Mouse (Mus musculus) spleen, adult 12 weeks (tissue): ENCODE data around the gene Ppp1r12a.
"Not testable (repeated sequence)": the region's sequence is repeated elsewhere in the genome, so short reads cannot be mapped to it uniquely, and the experiment has no call there.

Experiments used
- DNase-seq: peaks from one replicate; pipeline ENCODE4 v3.0.0; 2022; ENCODE audit warnings: low spot score

The Ppp1r12a gene

DNA sequence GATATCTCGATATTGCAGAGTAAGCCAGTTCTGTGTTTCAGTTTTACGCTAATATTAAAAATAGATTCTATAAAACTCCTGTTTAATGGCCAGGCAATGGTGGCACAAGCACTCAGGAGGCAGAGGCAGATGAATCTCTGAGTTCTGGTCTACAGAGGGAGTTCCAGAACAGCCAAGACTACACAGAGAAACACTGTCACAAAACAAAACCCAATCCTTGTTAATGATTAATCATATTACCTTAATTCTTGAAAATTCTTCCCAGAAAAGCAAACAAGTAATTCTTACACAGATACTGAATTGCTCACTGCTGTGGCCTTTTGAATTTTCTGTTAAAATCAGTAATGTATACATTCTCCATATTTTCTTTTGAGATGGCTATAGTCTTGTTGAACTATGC, 37.0 kb downstream of the Ppp1r12a start:
- DNase-seq: no peak

DNA sequence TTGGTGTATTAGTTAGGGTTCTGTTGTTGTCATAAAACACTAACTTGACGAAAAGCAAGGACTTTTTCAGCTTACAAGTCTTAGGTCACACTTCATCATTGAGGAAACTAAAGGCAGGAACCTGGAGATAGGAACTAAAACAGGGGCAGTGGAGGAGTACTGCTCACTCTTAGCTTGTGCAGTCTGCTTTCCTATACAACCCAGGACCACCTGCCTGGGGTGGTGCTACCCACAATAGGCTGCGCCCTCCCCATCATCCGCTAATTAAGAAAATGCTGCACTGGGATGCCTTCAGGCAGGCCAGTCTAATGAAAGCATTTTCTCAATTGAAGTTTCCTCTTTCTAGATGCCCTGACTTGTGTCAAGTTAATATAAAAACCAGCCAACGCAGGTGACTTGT, 40.1 kb downstream of the Ppp1r12a start:
- no peak for DNase-seq

DNA sequence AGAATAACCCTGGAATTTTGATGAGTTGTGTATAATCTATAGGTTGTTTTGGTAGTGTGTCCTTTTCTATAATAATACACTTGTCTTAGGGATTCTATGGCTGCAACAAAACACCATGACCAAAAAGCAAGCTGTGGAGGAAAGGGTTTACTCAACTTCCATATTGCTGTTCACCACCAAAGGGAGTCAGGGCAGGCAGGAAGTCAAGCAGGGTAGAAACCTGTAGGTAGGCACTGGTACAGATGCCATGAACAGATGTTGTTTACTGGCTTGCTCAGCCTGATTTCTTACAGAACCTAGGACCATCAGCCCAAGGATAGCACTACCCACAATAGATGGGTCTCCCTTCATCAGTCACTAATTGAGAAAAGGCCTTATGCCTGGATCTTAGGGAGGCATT, 41.4 kb downstream of the Ppp1r12a start:
- DNase-seq: no peak

DNA sequence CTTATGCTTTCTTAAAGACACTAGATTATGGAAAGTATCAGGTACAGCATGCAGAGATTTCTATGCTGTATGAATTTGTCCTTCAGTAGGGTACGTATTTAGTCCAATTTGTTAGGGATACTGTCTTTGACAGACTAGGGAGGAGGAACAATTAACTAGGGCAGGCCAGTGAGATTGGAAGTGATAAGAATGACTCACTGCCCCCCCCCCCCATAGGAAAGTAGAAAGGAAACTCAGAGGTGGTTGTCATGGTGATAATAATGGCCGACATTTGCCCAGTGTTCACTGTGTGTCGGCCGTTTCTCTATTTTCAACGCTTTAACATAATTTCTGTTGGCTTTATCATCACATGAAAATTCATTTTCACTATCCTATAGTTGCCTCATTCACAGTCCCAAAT, 47.4 kb downstream of the Ppp1r12a start:
- DNase-seq: no peak

DNA sequence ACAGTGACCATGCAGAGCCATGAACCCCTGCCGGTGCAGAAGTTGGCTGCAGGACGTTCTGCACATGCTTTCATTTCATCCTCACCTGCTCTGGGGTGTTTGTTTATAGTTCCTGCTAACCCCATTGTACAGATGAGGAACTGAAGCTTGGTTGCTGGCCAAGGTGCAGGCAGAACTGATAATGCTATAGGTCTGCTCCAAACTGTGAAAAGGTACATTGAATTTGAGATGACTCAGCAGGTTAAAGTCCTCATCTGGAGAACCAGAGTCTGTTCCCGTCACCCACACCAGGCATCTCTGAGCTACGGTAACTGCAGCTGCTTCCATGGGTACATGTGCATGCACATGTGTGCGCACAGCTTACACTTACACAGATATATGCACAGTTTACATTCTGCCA, 62.4 kb downstream of the Ppp1r12a start:
- no peak for DNase-seq

DNA sequence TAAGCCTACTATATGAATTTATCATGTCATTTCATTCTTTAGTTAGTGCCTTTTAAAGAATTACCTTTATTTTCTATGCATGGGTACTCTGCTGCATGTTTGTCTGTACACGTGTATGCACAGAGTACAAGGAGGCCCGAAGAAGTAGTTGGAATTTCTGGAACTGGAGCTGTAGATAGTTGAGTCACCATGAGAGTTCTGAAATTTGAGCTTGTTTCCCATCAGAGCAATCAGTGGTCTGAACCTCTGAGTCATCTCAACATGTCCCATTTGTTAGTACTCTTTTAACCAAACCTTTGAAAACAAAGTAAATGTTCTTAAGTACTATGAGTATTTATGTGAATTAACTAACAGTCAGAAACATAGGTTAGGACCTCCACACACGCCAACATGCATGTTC, 75.1 kb downstream of the Ppp1r12a start:
- DNase-seq: no peak

DNA sequence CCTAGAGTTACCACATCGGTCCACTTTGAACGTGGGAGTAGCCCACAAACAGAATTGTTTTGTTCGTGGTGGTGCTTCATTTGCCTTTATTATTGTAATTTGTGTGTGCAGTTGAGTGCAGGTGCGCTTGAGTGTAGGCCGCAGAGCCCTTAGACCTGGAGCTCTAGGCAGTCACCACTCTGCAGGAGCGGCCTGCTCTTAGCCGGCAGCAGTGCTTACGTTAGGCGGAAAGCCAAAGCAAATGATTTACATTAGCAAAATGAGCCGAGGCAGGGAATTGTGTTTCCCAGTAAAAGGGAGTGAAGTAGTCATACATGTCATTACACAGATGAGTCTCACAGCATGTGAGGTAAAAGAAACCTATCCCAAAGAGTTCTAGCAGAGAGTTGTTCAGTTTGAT, 77.1 kb downstream of the Ppp1r12a start:
- DNase-seq: no peak

DNA sequence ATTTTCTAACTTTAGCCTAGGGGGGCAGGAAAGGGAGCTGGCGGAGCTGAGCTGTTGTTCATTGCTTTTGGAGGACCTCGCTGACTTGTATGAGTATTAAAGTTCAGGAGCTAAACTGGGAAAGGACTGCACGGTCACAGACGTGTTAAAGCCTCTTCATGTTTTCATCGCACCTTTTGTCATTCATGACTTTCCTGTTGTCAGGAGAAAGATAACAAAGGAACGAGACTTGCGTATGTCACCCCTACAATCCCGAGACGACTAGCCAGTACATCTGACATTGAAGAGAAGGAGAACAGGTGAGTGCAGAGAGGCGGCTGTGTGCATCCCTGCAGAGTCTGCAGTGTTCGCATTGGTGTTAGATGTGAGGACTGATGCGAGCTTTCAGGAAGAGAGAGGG, 88.7 kb downstream of the Ppp1r12a start:
- no peak for DNase-seq

DNA sequence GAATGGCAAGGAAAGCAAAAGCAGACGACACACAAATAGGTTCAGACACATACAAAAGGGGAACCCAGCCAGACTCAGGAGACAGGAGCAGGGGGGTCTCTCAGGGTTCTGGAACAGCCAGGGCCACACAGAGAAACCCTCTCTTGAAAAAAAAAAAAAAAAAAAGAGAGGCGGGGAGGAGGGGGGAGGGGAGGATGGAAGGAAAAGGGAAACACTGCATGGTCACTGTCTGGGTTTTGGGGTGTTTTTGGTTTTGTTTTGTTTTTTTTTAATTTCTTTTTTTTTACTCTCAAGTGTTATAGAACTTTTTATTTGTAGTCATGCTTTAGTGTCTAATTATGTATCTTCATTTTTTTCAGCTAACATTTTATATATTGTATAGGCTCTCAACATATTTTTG, 89.2 kb downstream of the Ppp1r12a start:
- no peak for DNase-seq

DNA sequence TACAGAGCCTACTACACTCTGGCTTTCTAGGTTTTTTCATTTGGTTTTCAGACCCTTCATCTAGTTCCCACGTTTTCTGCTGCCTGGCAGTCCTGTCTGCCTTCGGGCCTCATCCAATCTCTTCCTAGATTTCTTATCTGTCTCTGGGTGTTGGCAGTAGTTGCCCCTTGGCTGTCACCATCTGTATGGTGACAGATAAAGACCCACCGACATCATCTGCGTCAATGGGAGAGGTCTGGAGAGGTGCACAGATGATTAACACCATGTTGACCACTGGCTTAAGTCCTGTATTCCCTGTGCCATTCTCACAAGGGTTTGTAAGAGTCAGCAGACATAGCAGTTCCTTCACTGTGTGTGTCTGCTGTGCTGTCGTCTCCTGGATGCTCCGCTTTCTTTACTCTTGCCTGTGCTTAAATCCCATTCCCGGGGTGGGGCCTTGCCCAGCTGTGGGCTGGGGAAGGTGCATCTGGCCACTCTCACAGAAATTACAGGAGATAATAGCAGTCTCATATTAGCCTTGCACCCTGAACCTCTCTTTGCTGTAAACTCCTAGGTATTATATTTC, 93.9 kb downstream of the Ppp1r12a start:
- no peak for DNase-seq

DNA sequence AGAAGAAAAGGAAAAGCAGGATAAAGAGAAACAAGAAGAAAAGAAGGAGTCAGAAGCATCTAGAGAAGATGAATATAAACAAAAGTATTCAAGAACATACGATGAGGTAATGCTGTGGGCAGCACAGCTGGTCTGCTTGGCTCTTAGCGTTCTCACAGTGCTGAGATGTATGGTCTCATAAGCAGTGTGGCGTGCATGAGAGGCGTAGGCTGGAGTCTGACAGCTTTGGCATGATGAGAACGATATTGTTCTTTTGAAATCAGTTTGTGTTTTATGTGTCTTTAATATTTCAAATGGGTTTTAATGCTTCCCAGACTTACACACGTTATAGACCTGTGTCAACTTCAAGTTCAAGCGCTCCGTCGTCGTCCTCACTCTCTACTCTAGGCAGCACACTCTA, 98.9 kb downstream of the Ppp1r12a start:
- DNase-seq: no peak

DNA sequence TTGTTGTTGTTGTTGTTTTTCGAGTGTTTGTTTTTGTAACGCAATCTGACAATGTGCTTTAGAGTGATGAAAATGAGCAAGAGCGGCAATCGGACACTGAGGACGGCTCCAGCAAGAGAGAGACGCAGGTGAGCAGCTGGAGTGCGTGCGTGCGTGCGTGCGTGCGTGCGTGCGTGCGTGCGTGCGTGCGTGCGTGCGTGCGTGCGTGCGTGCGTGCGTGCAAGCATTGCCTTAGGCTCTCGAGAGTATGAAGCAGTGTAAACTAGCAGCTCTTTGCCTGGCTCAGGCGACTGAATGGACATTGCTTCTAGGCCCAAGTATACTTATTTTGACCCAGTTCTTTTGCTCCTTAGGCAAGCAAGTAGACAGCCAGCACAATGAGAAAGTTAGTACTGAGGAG, 102.6 kb downstream of the Ppp1r12a start:
- DNase-seq: no peak

DNA sequence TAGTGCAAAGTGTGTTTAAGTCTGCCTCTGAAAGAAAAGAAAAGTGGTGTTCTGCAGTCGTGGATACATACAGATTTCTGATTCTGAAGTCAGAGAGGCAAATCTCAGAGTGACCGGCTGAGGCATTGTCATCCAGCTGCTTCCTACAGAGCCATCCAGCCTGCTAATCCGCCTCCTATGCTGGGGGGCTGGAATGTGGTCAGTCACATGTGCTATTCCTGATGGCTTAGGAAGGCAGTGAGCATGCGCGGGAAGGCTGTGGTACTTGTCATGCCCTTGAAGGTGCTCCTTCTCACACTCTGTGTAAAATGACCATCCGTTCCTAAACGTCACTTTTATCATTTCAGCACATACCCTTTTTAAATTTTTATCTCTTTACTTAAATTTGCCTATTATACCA, 109.2 kb downstream of the Ppp1r12a start:
- DNase-seq: no peak

DNA sequence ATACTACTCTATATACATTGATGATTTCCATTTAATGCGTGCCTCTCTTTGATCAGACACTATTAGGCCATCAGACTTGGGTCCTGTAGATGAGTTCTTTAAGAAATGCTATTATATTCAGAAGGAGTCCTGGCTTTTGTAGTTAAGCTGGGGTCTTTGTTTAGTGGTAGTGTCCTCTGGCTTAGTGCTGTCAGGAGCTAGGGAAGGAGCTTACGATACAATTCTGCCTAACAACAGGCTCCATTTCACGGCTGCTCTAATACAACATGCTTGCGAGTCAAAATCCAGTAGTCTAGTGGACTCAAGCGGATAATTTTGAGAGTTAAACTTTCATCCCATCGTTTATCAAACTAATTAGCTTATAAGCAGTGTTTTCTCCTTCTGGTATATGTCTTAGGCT, 114.7 kb downstream of the Ppp1r12a start:
- DNase-seq: no peak

DNA sequence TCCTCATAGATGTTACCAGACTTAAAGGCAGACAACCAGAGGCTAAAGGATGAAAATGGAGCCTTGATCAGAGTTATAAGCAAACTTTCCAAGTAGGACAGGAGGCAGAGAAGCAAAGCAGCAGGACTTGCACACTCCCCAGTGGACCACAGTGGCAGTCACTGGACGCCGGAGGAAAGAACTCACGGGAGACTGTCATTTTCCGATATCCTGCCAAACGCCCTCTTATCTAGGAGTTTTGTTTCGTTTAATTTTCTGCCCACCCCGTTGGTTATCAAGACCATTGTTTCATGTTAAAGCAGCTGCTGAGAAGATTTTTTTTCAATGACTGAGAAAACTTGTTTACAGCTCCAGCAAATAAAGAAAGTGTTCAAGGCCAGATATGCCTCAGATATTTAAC, 115.2 kb downstream of the Ppp1r12a start:
- no peak for DNase-seq

DNA sequence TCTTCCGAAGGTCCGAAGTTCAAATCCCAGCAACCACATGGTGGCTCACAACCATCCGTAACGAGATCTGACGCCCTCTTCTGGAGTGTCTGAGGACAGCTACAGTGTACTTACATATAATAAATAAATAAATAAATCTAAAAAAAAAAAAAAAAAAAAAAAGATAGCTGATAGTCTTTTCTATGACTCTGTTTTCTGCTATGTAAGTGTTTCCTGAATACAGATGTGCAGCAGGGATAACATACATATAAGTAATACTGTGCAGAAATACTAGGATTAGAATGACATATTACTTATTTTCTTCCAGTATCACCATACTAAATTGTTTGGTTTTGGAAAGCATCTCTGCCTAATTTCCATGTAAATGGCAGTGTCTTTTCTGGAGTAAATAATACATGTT, 119.1 kb downstream of the Ppp1r12a start:
- DNase-seq: not testable (repeated sequence)

DNA sequence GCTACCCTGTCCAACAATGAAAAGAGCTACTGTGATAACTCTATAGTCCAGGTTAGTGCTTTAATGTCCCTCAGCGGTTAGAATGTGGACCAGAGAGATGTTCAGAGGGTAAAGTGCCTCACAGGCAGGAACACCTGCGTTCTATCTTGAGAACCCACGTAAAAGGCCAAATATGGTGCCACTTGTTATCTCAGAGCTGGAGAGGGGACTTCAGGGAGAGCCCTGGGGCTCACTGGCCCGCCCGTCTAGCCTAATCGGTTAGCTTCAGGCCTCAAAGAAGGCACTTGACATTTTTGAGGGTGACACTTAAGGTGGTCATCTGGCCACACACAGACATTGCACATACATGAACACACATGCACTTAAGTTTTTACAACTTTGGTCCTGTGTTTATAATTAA, 120.4 kb downstream of the Ppp1r12a start:
- DNase-seq: no peak

DNA sequence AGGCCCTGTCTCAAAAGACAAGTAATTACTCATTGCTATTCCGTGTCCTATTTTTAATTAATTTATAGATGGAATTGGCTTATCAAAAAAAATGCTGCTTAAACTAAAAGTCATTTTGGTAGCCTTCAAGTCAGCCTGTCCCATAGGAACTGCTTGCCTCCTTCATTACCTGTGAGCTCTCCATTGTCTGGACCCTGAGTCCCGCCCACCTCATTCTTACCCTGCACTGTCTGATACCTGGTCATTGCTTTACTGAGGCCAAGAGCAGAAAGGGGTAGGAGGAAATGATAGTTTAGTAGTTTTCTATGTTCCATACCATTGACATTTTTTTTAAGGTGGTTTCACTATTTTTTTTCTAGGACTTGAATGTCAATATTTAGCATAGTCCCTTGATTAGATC, 121.4 kb downstream of the Ppp1r12a start:
- no peak for DNase-seq

DNA sequence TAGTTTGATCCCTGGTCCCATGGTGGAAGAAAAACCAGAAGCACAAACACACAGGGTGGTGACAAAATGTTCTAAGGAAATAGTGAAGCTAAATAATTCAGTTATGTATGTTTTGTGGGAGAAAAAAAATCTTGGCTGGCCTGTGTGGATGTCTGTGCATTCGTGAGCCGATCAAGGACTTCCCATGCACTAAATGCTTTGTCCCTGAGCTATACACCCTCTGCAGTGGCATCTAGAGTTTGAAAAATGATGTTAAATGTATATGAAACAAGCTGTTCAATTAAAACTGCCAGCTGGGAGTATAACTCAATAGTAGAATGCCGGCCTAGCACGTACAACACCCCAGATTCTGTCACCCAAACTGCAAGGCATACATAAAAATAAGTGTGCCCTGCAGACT, 121.8 kb downstream of the Ppp1r12a start:
- no peak for DNase-seq

DNA sequence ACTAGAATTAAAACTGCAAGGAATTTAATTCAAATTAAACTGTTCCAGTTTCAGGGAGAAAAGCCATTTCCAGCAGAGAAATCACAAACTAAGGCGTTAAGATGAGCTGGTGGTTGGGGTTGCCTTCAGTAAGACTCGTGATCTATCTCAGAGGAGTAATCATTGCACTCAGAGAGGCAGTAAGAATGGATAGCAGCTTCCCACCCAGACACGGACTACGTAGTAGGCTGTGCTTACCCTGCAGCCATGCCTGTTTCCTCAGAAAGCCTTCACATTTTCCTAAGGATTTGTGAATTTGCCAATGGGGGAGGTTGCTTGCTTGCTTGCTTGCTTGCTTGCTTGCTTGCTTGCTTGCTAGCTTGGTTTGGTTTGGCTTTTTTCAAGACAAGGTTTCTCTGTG, 122.5 kb downstream of the Ppp1r12a start:
- DNase-seq: no peak

DNA sequence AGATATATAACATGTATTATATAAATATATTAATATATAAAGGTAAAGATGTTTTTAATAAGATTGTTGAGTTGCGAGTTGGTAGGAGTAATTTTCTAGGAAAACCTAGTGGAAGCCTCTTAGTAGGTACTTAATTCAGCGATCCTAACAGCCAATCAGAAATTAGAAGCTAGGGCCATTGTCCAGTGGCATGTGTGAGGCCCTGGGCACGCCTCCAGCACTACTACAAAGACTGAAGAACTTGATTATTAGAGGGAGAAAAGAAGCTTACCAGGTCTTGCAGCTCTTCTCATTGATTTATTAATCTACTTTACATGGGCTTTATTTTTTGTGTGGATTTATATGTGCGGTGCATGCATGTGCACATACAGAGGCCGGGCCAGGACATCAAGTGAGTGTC, 123.0 kb downstream of the Ppp1r12a start:
- no peak for DNase-seq

DNA sequence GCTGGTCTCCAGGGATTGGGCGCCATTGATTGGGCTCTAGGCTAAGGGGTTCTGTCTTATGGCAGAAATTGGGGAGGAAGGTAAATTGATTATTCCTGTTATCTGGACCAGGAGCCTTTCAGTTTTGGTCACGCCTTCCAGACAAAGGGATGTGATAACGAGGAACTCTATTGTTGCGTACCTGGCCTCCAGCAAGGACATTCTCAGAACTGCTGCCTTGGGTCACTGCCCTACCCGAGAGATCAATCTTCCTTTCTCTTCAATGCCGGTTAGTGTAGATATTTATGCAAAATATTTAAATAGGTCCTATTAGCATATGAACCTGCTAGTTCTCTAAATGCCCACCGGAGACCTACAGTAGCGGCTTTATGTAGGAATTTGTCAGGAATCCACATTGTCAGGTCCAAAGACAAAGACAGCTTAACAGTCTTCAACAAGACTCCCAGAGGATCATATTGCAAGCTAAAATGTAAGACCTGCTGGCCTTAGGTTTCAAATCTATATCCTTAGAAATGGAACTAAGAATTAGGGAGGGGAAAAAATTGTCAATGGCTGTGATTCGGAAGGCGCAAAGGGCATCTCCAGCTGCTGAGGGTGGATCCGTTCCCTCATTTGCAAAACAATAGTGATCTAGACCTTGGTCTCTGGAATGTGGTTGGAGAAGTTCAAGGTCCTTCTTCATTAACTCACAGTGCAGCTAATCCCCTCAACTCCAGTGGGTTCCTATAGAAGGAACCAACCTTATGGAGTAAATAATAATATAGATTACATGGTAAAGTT, 124.9 kb downstream of the Ppp1r12a start:
- no peak for DNase-seq

DNA sequence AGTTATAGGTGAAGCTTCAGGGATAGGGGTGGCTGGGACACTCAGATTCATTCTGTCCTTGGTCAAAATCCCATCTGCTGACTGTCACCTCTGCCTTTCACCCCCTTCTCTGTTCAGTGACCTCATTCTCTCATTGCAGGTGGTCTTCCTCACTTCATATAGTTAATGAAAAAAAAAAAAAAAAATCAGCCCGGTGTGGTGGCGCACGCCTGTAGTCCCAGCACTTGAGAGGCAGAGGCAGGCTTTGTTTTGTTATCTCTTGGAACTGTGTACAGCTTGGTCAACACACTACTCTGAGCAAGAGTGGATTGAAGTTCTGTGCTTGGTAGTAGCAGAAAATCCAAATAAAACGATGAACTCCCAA, 125.4 kb downstream of the Ppp1r12a start:
- no peak for DNase-seq

DNA sequence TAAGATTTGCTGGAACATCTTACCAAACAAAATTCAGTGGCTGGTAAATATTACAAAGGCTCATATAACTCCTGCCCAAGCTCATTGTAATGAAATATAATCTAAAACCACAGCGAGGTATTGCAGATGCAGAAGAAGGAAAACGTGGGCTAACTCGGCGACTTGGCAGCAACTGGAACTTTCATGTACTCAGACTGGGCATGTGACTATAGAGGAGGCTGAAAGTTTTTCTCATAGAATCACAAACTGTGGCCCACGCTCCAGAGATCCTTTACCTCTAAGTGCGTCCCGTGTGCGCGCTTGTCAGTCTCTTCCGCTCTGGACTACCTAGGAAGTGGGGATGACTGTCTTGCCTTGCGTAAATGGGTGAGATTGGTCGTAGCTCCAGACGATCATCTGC, 128.1 kb downstream of the Ppp1r12a start:
- no peak for DNase-seq
